Mouse (Mus musculus): ENCODE results near the gene Zbtb14.

The Zbtb14 gene

GRCm38 (mm10) chr17:69439571-69440480 is 57.0 kb downstream of the Zbtb14 start:
- in situ Hi-C loops (cut with MboI, MseI): no loop called here
